ENCODE assay signal across 11 mouse cellular contexts in the genomic region with DNA sequence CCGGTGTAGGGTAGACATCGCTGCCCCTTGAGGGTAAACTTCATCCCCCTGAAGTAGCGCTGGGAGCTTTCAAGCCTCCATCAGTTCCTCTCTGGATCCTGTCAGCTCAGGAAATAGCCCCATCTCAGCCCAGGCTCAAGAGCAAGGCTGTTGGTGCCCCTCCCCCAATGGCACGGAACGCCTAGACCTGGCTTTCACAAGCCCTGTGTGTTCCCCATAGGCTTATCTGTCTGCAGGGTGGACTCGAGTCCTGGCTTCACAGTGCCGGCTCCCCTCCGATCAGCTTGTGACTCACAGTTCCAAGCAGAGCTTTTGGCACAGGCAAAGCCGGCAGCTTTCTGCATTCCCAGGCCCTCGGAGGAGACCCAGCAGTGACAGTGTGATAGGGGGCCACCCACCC.
"Had no signal": no experiment of that assay in that cellular context is flagged by ENCODE, and none has a peak within 500 bp of the region (broad histone marks: within the 10 kb centered on the region; RNA-seq: fewer than 3 reads in every experiment).

No protein-coding gene starts in this region.

- H3K4me3 ChIP-seq: layer of hippocampus, adult 2 months; midbrain, embryonic 13.5 days had no signal

- H3K9ac ChIP-seq: liver, embryonic 14.5 days; midbrain, embryonic 13.5 days had no signal

- H3K27me3 ChIP-seq: midbrain, embryonic 13.5 days had no signal

- DNase-seq: kidney, postnatal 10 days; kidney, postnatal 4 days; lung, adult 2 months; lung, postnatal 36 days; right cerebral cortex, adult 18-20 months; right cerebral cortex, postnatal 25 days; thymus, postnatal 4 days had no signal

- H3K4me2 ChIP-seq: midbrain, embryonic 13.5 days had no signal

- H3K36me3 ChIP-seq: midbrain, embryonic 13.5 days had no signal

- H3K27ac ChIP-seq: layer of hippocampus, adult 2 months; liver, embryonic 14.5 days; midbrain, embryonic 13.5 days had no signal

- ATAC-seq: lung, postnatal 0 days; midbrain, embryonic 13.5 days had no signal
